Mouse (Mus musculus): Measurements from ENCODE around the gene Ccdc182.

GRCm38 (mm10) chr11:88252767-88253513, 40.9 kb upstream of the Ccdc182 start:
- TF ChIP-seq POLR2A (IDR thresholded peaks at IDR 0.05; ENCODE audit: insufficient read depth, low read depth, low read length) (no peak), CTCF (IDR thresholded peaks at IDR 0.05; ENCODE audit: insufficient read depth, low read depth, low read length) (no peak)

Data from olfactory bulb, adult 2 months (tissue).